Mouse (Mus musculus): ENCODE measurements around the gene Treh. TPM values are rescaled to one million over a fixed set of nuclear protein-coding genes. Genes with fewer than 3 reads are reported as not detected.

Treh gene
- polyA plus RNA-seq, 1 experiment from 2014 or later, result not detected

GRCm38 (mm10) chr9:44646366-44646765 lies 26.7 kb upstream of the Treh start:
- H3K4me1 ChIP-seq, result no peaks in the 10 kb centered on the region
- H3K27ac ChIP-seq (replicated peaks), result no peak overlapping the region
- H3K4me2 ChIP-seq (replicated peaks), result no peak overlapping the region
- no peaks in the 10 kb centered on the region for H3K9me3 ChIP-seq
- no peak overlapping the region for H3K9ac ChIP-seq (replicated peaks)
- no peak for ATAC-seq (ENCODE audit: low FRiP score, low read depth)
- no peaks in the 10 kb centered on the region for H3K36me3 ChIP-seq
- no peaks in the 10 kb centered on the region for H3K27me3 ChIP-seq
- WGBS, result 89% methylated on average over 6 of the region's 6 CpGs
- H3K4me3 ChIP-seq, result no peak overlapping the region

DNA sequence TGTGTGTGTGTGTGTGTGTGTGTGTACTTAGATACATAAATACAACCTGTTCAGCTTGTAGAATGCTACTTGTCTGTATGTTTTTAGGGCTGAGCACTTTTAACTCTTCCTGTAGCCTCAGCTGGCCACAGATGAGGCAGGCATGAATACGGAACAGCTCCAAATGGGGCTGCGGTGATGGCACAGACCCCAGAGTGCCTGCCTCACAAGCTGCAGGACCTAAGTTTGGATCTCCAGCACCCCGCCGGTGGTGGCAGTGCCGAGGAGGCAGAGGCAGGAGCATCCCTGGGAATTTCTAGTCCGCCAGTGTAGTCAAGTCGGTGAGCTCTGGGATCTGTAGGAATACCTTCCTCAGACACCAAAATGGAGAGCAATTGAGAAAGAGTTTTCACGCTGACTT lies 26.0 kb upstream of the Treh start:
- Histone ChIP-seq H3K9ac (replicated peaks) (no peak overlapping the region), H3K4me2 (replicated peaks) (no peak overlapping the region), H3K4me3 (no peak overlapping the region), H3K36me3 (no peaks in the 10 kb centered on the region), H3K27ac (replicated peaks) (no peak overlapping the region), H3K4me1 (no peaks in the 10 kb centered on the region), H3K9me3 (no peaks in the 10 kb centered on the region), H3K27me3 (no peaks in the 10 kb centered on the region)
- ATAC-seq (ENCODE audit: low FRiP score, low read depth), result no peak
- 96% methylated on average over 8 of the region's 8 CpGs for WGBS

- ATAC-seq (ENCODE audit: low FRiP score, low read depth), result no peak
- Histone ChIP-seq H3K4me2 (replicated peaks) (no peak overlapping the region), H3K4me3 (no peak overlapping the region), H3K36me3 (no peaks in the 10 kb centered on the region), H3K27me3 (no peaks in the 10 kb centered on the region), H3K4me1 (no peaks in the 10 kb centered on the region), H3K9me3 (no peaks in the 10 kb centered on the region), H3K9ac (replicated peaks) (no peak overlapping the region), H3K27ac (replicated peaks) (no peak overlapping the region)
- WGBS, result 91% methylated on average over 4 of the region's 4 CpGs
These were observed 25.4 kb upstream of the Treh start for GRCm38 (mm10) chr9:44647656-44648055.

DNA sequence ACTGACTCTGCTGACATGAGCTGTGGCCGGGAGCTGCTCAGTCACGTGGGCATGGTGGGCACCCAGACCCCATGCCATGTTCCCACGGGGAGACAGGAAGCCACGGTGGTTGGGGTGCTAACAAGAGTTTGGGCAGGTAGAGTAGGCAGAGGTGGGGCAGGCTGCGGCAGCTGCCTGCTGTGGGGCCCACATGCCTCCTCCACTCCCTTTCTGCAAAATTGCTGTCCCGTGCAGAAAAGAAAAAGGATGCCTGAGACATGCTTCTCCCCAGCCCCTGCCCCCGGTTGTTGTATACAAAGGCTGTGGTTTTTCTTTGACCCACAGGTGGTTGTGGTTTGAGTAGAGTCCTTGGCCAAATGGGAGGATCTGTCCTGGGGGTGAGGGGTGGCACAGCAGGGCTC lies 24.2 kb upstream of the Treh start:
- Histone ChIP-seq H3K9me3 (no peaks in the 10 kb centered on the region), H3K9ac (replicated peaks) (no peak overlapping the region), H3K36me3 (no peaks in the 10 kb centered on the region), H3K4me2 (replicated peaks) (no peak overlapping the region), H3K4me1 (no peaks in the 10 kb centered on the region), H3K4me3 (no peak overlapping the region), H3K27me3 (no peaks in the 10 kb centered on the region), H3K27ac (replicated peaks) (no peak overlapping the region)
- ATAC-seq (ENCODE audit: low FRiP score, low read depth), result no peak
- 78% methylated on average over 7 of the region's 7 CpGs for WGBS

DNA sequence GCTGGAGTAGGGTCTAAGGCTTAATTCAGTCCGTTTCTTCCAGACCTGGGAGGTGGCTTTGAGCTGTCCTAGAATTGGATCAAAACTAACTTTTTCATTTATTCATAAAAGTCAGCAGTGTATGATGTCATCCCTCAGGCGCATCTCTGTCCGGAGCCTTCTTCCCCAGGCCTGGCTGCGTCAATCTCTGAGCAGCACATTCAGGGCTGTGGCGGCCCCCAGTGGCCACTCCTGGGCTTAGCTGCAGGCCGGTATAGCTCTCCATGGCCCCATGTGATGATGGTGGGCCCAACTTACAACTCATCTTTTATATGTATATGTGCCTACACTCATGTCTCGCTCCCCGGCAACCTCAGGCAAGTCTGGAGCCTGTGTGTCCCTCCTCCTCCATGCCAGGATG lies 21.0 kb upstream of the Treh start:
- Histone ChIP-seq H3K9me3 (no peaks in the 10 kb centered on the region), H3K36me3 (no peaks in the 10 kb centered on the region), H3K4me2 (replicated peaks) (no peak overlapping the region), H3K4me1 (peaks cover 7% of the 10 kb centered on the region), H3K4me3 (no peak overlapping the region), H3K27ac (replicated peaks) (no peak overlapping the region), H3K9ac (replicated peaks) (no peak overlapping the region), H3K27me3 (no peaks in the 10 kb centered on the region)
- 10% methylated on average over 8 of the region's 8 CpGs for WGBS
- ATAC-seq (ENCODE audit: low FRiP score, low read depth), result peak; percentile 69; the same call in 1 of the 2 replicates

DNA sequence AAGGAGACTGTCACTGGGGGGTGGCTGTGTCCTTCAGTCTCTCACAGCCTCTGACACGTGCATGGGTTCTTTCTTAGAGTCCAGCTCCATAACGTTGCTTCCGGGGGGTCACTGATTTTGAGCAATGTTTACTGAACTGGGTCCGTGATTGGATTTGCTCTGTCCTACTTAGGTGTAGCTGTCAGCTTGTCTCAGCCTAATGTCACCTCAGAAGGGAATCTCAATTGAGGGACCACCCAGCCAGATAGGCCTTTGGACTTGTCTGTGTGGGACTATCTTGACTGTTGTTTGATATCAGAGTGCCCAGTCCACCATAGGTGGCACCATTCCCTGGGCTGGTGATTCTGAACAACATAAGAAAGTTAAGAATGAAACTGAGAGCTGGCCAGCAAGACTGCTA lies 19.1 kb upstream of the Treh start:
- Histone ChIP-seq H3K4me3 (no peak overlapping the region), H3K27me3 (no peaks in the 10 kb centered on the region), H3K4me1 (peaks cover 7% of the 10 kb centered on the region), H3K9me3 (no peaks in the 10 kb centered on the region), H3K36me3 (no peaks in the 10 kb centered on the region), H3K27ac (replicated peaks) (no peak overlapping the region), H3K4me2 (replicated peaks) (no peak overlapping the region), H3K9ac (replicated peaks) (no peak overlapping the region)
- 73% methylated on average over 4 of the region's 4 CpGs for WGBS
- ATAC-seq (ENCODE audit: low FRiP score, low read depth), result no peak

- H3K27ac ChIP-seq (replicated peaks), result no peak overlapping the region
- ATAC-seq (ENCODE audit: low FRiP score, low read depth), result 0 out of 2 replicates have a peak, but pooled peaks have one; percentile 19
- no peak overlapping the region for H3K9ac ChIP-seq (replicated peaks)
- peak overlapping the region; percentile 43 for H3K4me2 ChIP-seq (replicated peaks)
- WGBS, result 28% methylated on average over 26 of the region's 26 CpGs
- peaks cover 7% of the 10 kb centered on the region for H3K4me1 ChIP-seq
- no peaks in the 10 kb centered on the region for H3K27me3 ChIP-seq
- H3K4me3 ChIP-seq, result 0 out of 2 replicates have a peak overlapping the region, but pooled peaks have one; percentile 13
- H3K36me3 ChIP-seq, result no peaks in the 10 kb centered on the region
- H3K9me3 ChIP-seq, result no peaks in the 10 kb centered on the region
These were observed 17.7 kb upstream of the Treh start for GRCm38 (mm10) chr9:44655098-44656066.

DNA sequence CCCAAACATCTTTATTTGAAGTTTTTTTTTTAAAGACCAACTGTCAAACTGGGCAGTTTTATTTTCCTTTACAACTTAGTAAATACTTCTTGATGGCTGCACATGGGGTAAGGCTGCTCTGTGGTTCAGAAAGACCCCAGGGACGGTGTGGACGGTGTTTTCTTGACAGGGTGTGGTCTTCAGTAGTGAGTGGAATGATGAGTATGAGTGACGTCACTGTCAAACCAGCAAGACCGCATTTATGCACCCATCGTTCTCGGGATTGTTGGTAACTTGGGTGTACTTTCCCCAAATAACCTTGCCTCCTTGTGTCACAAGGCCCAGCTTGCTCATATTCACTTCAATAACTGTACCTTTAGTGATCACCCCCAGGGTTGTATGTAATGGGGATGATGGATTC lies 9.3 kb upstream of the Treh start:
- H3K27me3 ChIP-seq, result no peaks in the 10 kb centered on the region
- no peak overlapping the region for H3K4me3 ChIP-seq
- H3K27ac ChIP-seq (replicated peaks), result no peak overlapping the region
- no peak for ATAC-seq (ENCODE audit: low FRiP score, low read depth)
- WGBS, result 92% methylated on average over 6 of the region's 6 CpGs
- no peak overlapping the region for H3K9ac ChIP-seq (replicated peaks)
- no peaks in the 10 kb centered on the region for H3K4me1 ChIP-seq
- no peaks in the 10 kb centered on the region for H3K9me3 ChIP-seq
- H3K4me2 ChIP-seq (replicated peaks), result no peak overlapping the region
- no peaks in the 10 kb centered on the region for H3K36me3 ChIP-seq

DNA sequence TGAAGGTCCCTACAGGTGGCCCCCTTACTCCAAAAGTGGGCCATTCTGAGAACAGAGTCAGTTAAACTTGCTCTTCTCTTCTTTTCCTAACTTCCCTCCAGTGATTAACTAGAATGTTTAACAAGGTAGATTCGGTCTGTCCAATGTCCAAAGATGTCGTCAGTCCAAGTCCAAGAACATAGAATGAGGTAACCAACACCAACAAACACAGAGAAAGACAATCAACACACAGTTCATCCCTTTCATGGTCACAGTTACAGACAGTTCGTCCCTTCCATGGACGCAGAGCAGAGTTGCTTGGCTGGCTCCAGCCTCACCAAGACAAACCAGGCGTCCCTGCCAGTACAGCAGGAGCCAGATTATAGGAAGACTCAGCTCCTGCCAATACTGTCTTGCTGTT lies 1.6 kb upstream of the Treh start:
- Histone ChIP-seq H3K4me1 (no peaks in the 10 kb centered on the region), H3K4me2 (replicated peaks) (no peak overlapping the region), H3K4me3 (no peak overlapping the region), H3K27ac (replicated peaks) (no peak overlapping the region), H3K9me3 (no peaks in the 10 kb centered on the region), H3K36me3 (no peaks in the 10 kb centered on the region), H3K27me3 (no peaks in the 10 kb centered on the region), H3K9ac (replicated peaks) (no peak overlapping the region)
- WGBS, result 89% methylated on average over 5 of the region's 5 CpGs
- no peak for ATAC-seq (ENCODE audit: low FRiP score, low read depth)

DNA sequence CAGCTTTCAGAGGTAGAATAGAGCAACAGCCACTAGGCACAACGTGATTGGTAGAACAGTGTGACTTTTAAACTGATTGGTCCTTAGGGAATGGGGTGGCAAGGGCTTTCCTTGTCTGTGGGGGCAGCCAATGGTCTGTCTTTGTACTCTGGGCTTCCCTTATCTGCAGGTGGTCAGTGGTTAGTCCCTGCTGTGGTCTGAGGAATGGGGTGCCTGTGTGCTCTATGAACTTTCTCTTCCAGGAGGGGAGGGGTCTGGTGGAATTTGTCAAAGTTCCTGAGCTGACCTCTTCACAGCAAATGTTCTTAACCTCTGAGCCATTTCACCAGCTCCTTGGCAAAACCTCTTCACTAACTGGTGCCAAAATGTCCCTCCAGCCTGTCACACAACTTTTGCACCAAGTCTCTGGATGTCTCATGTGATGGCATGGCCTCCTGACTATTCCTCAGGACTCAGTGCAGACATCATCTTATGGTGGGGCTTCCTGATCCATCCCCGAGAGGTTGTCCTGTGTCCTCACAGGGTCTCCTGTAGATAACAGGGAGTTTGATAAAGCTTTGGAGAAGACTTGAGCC lies 655 bp upstream of the Treh start:
- H3K4me2 ChIP-seq (replicated peaks), result no peak overlapping the region
- 64% methylated on average over 2 of the region's 2 CpGs for WGBS
- H3K27me3 ChIP-seq, result no peaks in the 10 kb centered on the region
- H3K9ac ChIP-seq (replicated peaks), result no peak overlapping the region
- no peak overlapping the region for H3K27ac ChIP-seq (replicated peaks)
- no peak overlapping the region for H3K4me3 ChIP-seq
- H3K4me1 ChIP-seq, result no peaks in the 10 kb centered on the region
- H3K36me3 ChIP-seq, result no peaks in the 10 kb centered on the region
- H3K9me3 ChIP-seq, result no peaks in the 10 kb centered on the region
- no peak for ATAC-seq (ENCODE audit: low FRiP score, low read depth)

- Histone ChIP-seq H3K9ac (replicated peaks) (no peak overlapping the region), H3K27me3 (no peaks in the 10 kb centered on the region), H3K27ac (replicated peaks) (no peak overlapping the region), H3K36me3 (no peaks in the 10 kb centered on the region), H3K4me2 (replicated peaks) (no peak overlapping the region), H3K4me1 (no peaks in the 10 kb centered on the region), H3K4me3 (no peak overlapping the region), H3K9me3 (no peaks in the 10 kb centered on the region)
- no peak for ATAC-seq (ENCODE audit: low FRiP score, low read depth)
- 93% methylated on average over 2 of the region's 2 CpGs for WGBS
These were observed 5.3 kb downstream of the Treh start for GRCm38 (mm10) chr9:44678288-44678871.

- H3K36me3 ChIP-seq, result no peaks in the 10 kb centered on the region
- H3K4me2 ChIP-seq (replicated peaks), result no peak overlapping the region
- H3K4me1 ChIP-seq, result no peaks in the 10 kb centered on the region
- no peaks in the 10 kb centered on the region for H3K9me3 ChIP-seq
- WGBS, result 63% methylated on average over 5 of the region's 5 CpGs
- no peak overlapping the region for H3K27ac ChIP-seq (replicated peaks)
- H3K27me3 ChIP-seq, result no peaks in the 10 kb centered on the region
- no peak overlapping the region for H3K4me3 ChIP-seq
- ATAC-seq (ENCODE audit: low FRiP score, low read depth), result no peak
- H3K9ac ChIP-seq (replicated peaks), result no peak overlapping the region
These were observed 6.5 kb downstream of the Treh start for GRCm38 (mm10) chr9:44679565-44679964.

Measured in midbrain, embryonic 12.5 days (tissue).